Mouse (Mus musculus) liver, embryonic 14.5 days (tissue): ENCODE data around the gene A830018L16Rik. TPM values are rescaled to one million over a fixed set of nuclear protein-coding genes. Genes with fewer than 3 reads are reported as not detected.

Source experiments
- ATAC-seq: fragments of 200-750 bp; cut with Nextera tagmentation; 2 replicates; pipeline ENCODE4 v1.8.0; 2017; ENCODE audit warnings: moderate number of reproducible peaks, mild to moderate bottlenecking, moderate library complexity; ENCODE audit not compliant: insufficient read depth
- DNase-seq, 3 experiments: peaks; one replicate each; pipeline ENCODE4 v3.0.0-alpha.2; 2012 to 2013; ENCODE audit warnings: low read depth in 3 of 3, low spot score in 3 of 3
- H3K27ac ChIP-seq: fragments of 300-500 bp; sonication (generic); 2 replicates; pipeline ENCODE4 v1.5.1; 2014; ENCODE audit warnings: moderate library complexity, mild to moderate bottlenecking, control low read depth, inconsistent platforms
- H3K27me3 ChIP-seq: fragments of 300-500 bp; sonication (generic); 2 replicates; pipeline ENCODE4 v1.6.1; 2014; ENCODE audit warnings: mild to moderate bottlenecking, low read length, moderate library complexity; ENCODE audit not compliant: control insufficient read depth, insufficient read depth
- H3K36me3 ChIP-seq: fragments of 300-500 bp; sonication (generic); replicated peaks from 2 replicates; pipeline ENCODE4 v1.6.1; 2014; ENCODE audit warnings: low read depth; ENCODE audit not compliant: control insufficient read depth, insufficient read depth
- H3K4me1 ChIP-seq, 2 experiments: fragments of 200-500 bp in 1 of 2; fragments of 300-500 bp in 1 of 2; sonication (generic) in 1 of 2; replicated peaks; 2 replicates each; pipeline ENCODE4 v1.6.1; 2012 to 2014; ENCODE audit warnings: antibody characterized with exemption in 1 of 2, inconsistent platforms in 1 of 2, low read length in 1 of 2; ENCODE audit not compliant: control insufficient read depth in 2 of 2, insufficient read depth in 2 of 2
- H3K4me2 ChIP-seq: fragments of 300-500 bp; sonication (generic); 2 replicates; pipeline ENCODE4 v1.6.1; 2014; ENCODE audit warnings: low read depth, mild to moderate bottlenecking, control low read depth, moderate library complexity
- H3K4me3 ChIP-seq, 2 experiments: fragments of 200-500 bp in 1 of 2; fragments of 300-500 bp in 1 of 2; sonication (generic) in 1 of 2; 2 replicates each; pipeline ENCODE4 v1.5.1; 2012 to 2014; ENCODE audit warnings: low read depth in 2 of 2, low read length in 2 of 2, mild to moderate bottlenecking in 2 of 2, control low read depth in 1 of 2, inconsistent platforms in 1 of 2, moderate library complexity in 1 of 2; ENCODE audit not compliant: insufficient read depth in 1 of 2
- H3K9ac ChIP-seq: fragments of 300-500 bp; sonication (generic); replicated peaks from 2 replicates; pipeline ENCODE4 v1.6.1; 2014; ENCODE audit warnings: mild to moderate bottlenecking, control low read depth, moderate library complexity
- H3K9me3 ChIP-seq: fragments of 300-500 bp; sonication (generic); 2 replicates; pipeline ENCODE4 v1.6.1; 2016; ENCODE audit warnings: low read length, mixed read lengths; ENCODE audit not compliant: control insufficient read depth
- CTCF ChIP-seq: IDR thresholded peaks from 2 replicates; pipeline ENCODE4 v1.5.1; 2016; ENCODE audit warnings: antibody characterized with exemption, low read depth, control low read depth
- EP300 ChIP-seq: IDR thresholded peaks from 2 replicates; pipeline ENCODE4 v1.6.1; 2016; ENCODE audit warnings: antibody characterized with exemption, low read depth
- WGBS: fragments of 180-500 bp; shearing (Covaris S2); extraction: QIAGEN DNeasy Blood & Tissue Kit; methylation state at CpG from one replicate; pipeline ENCODE4 v1.1.7; 2014; ENCODE audit not compliant: insufficient replicate concordance; 5-methylcytosine and 5-hydroxymethylcytosine counted together
- polyA plus RNA-seq, 2 experiments: library from polyadenylated mRNA; depleted of rRNA in 1 of 2; stranded (reverse) in 1 of 2; unstranded in 1 of 2; fragments of >200 nt; fragmentation: Nextera tagmentation in 1 of 2; extraction: Ambion mirVana in 1 of 2; gene quantifications; 2 replicates each; pipeline versions ENCODE4 v1.2.1 to v1.2.3; 2012 to 2014

A830018L16Rik gene
- polyA plus RNA-seq, 2 experiments = not detected

DNA sequence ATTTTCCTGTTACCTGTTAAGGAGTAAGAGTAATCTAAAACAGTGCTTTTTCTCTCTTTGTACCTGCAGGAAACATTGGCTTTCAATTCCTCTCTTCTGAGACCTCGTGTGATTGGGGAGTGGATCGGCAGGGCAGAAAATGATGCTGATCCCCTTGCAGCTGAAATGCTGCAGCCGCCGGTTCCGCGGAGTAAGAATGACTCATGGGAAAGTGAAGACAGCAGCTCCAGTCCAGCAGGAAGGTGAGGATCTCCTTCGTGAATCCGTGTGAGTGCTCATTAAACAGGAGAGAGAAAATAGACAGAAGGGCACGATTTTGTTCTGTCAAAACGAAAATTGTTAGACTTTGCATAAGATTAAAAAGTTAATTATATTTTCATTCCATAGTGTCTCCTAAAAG, 174.4 kb downstream of the A830018L16Rik start:
- H3K4me3 ChIP-seq = no peak overlapping the region
- H3K27me3 ChIP-seq = no peaks in the 10 kb centered on the region
- H3K4me2 ChIP-seq = no peak overlapping the region
- WGBS = 55% methylated on average over 10 of the region's 10 CpGs
- no peaks in the 10 kb centered on the region for H3K4me1 ChIP-seq
- no peaks in the 10 kb centered on the region for H3K36me3 ChIP-seq
- H3K27ac ChIP-seq = no peak overlapping the region
- DNase-seq = no peak
- no peak for ATAC-seq
- TF ChIP-seq EP300 (no peak), CTCF (no peak)
- H3K9me3 ChIP-seq = no peaks in the 10 kb centered on the region
- no peak overlapping the region for H3K9ac ChIP-seq

GRCm38 (mm10) chr1:11650137-11650536, 236.2 kb downstream of the A830018L16Rik start:
- Histone ChIP-seq H3K27ac (no peak overlapping the region), H3K27me3 (no peaks in the 10 kb centered on the region)

GRCm38 (mm10) chr1:11652773-11653172, 238.9 kb downstream of the A830018L16Rik start:
- no peak for ATAC-seq
- Histone ChIP-seq H3K9me3 (no peaks in the 10 kb centered on the region), H3K4me1 (no peaks in the 10 kb centered on the region), H3K4me2 (no peak overlapping the region), H3K27me3 (no peaks in the 10 kb centered on the region), H3K36me3 (no peaks in the 10 kb centered on the region), H3K9ac (no peak overlapping the region), H3K4me3 (no peak overlapping the region), H3K27ac (no peak overlapping the region)
- TF ChIP-seq EP300 (no peak), CTCF (no peak)
- DNase-seq = no peak

More at GRCm38 (mm10) chr1:11650137-11650536, 236.2 kb downstream of the A830018L16Rik start:
- Histone ChIP-seq H3K9me3 (no peaks in the 10 kb centered on the region), H3K4me3 (no peak overlapping the region), H3K4me2 (no peak overlapping the region), H3K9ac (no peak overlapping the region), H3K36me3 (no peaks in the 10 kb centered on the region), H3K4me1 (no peaks in the 10 kb centered on the region)
- TF ChIP-seq CTCF (no peak), EP300 (no peak)
- ATAC-seq (no peak), DNase-seq (no peak)

GRCm38 (mm10) chr1:11657341-11658060, 243.6 kb downstream of the A830018L16Rik start:
- TF ChIP-seq CTCF = peak; percentile 63
- TF ChIP-seq EP300 = no peak
- Histone ChIP-seq H3K27me3 (no peaks in the 10 kb centered on the region), H3K4me2 (no peak overlapping the region), H3K4me3 (no peak overlapping the region), H3K4me1 (no peaks in the 10 kb centered on the region), H3K9ac (no peak overlapping the region), H3K9me3 (no peaks in the 10 kb centered on the region), H3K36me3 (no peaks in the 10 kb centered on the region), H3K27ac (no peak overlapping the region)
- 52% methylated on average over 2 of the region's 2 CpGs for WGBS
- DNase-seq (peak; percentile 22 to 26 (median 24)), ATAC-seq (no peak)

- Histone ChIP-seq H3K27ac (no peak overlapping the region), H3K4me3 (no peak overlapping the region), H3K9ac (no peak overlapping the region), H3K4me2 (no peak overlapping the region), H3K9me3 (no peaks in the 10 kb centered on the region), H3K27me3 (no peaks in the 10 kb centered on the region), H3K4me1 (no peaks in the 10 kb centered on the region), H3K36me3 (no peaks in the 10 kb centered on the region)
- TF ChIP-seq CTCF = no peak
- no peak for TF ChIP-seq EP300
- ATAC-seq = no peak
- WGBS = 26% methylated on average over 3 of the region's 3 CpGs
- DNase-seq = no peak
These were observed 244.2 kb downstream of the A830018L16Rik start for GRCm38 (mm10) chr1:11658061-11658625.
